Mouse (Mus musculus): ENCODE data around the gene Tceanc2.
"Not testable (repeated sequence)": the region's sequence is repeated elsewhere in the genome, so short reads cannot be mapped to it uniquely, and the experiment has no call there.

Tceanc2 gene

DNA sequence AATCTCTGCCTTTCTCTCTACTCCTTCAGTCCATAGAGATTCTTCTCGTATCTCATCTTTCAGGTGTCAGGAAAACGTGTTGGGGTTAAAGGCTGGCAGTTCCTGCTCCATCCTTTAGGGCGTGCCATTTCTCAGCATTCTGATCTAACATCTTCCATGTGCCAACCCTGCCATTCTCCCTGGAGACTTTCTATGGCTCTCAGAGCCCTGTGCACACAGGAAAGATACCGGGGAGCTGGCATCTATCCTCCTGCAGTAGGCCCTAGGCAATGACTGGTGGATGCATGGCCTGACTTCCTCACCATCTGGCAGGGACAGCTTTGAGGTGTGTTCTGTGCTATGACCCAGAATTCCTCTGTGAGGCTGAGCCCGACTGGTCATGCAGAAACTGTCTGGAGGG lies 53.8 kb downstream of the Tceanc2 start:
- DNase-seq = no peak

DNA sequence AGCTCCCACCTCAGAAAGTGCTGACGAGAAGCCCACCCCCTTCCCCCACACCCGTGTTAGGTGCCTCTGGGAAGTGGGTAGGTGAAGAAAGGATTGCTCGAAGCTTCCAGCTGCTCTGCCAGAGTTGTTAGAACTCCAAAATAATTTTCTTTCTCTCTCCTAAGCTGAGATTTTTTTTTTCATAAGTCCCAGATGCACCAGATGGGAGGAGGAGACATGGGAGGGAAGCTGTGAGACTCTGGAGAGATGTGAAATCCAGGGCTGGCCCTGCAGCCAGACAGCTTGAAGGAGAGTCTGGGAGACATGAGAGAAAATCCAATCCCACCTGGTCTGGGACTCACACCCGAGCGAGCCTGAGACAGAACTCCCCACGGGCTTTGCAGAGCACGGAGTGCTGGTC lies 54.5 kb downstream of the Tceanc2 start:
- DNase-seq = no peak

DNA sequence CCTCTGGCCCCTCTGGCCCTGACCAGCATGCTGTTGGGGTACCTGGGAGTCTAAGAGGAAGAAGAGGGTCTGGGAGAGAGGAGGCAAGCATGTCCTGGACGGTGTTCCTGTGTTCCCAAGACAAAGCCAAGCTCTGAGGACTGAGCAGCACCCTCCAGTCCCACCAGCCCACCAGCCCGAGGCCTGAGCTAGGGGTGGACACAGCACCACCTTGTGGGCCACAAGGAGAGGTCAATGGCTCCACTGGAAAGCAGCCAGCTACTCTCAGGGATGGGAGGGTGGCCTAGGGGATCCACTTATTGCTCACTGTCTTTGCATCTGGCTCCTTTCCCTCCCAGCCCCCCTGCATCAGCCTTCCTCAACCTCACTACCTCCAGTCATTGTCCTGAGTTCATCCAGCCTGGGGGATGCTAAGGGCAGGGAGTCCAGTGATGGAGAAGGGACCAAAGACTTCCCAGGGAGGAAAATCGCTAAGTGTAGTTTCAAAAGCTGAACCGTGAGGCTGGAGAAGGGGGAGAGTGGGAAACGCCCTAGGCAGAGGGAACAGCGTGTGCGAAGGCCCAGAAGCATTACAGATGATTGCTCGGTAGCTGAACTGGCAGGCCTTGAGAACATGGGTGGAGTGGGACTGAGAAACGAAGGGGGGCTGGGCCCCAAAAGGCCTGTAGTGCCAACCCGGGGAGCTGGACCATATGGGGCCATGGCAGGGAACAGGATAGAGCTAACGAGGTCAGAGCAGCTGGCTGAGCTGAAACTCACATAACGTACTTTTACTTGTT lies 57.6 kb downstream of the Tceanc2 start:
- no peak for DNase-seq

DNA sequence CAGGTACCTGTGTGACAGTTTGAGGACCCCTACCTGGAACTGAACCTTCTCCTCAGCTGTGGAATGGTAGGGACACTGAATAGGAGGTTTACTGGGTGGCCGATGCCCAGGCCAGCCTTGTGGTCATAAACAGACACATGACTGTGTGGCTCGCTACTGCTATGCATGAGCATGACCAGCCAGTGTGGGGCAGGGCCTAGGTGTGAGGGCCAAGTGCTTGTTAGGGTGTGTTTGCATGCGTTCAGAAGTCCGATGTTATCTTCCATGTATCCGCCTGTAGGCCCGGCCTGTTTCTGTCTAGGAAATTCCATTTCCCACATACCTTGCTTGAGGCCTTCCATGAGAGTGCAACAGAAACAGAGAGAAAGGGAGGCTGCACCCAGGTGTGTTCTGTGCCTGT lies 58.2 kb downstream of the Tceanc2 start:
- no peak for DNase-seq

DNA sequence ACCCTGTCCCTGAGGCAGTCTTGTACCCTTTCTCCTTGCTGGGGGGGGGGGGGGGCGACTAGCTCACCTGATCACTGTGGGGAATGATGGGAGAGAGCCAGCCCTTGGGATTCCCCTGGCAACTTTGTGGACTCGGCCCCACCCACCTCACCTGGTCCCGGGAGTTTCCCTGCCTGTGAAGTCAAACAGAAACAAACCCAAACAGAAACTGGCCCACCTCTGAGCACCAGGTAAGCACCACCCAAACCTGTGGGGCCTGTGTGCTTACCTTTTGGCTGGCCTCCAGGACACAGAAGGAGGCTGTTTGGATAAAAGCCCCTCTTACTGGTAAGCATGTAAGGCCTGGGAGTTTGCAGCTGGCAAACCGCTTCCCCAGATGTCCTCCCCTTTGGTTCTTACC lies 59.9 kb downstream of the Tceanc2 start:
- no peak for DNase-seq

DNA sequence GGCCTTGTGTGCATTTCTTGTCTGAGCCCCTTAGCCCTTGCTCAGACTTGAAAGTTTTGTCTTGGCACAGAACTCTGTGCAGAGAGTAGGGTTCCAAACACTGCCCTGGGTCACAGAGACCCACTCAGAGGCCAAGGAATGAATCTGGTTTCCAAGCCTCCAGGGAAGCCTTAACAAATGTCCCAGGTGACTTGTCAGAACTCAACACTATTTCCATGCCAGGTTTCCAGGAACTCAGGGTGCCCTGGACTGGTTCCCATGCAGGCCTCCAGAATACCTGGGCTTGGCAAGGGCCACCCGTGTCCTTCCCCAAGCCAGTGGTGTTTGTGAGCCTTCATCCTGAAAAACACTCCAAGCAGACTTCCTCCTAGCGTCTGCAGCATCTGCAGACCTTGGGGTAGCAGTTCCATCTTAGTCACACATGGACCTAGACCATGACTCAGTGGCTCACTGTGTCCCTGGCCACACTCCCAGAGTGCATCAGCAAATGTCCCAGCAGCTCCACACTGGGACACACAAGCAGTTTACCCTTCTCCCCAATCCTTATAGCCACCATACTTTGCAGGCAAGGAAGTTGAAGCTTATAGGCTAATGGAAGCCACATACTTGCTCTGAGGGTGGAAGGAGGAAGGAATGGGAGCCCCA lies 61.1 kb downstream of the Tceanc2 start:
- DNase-seq = no peak

DNA sequence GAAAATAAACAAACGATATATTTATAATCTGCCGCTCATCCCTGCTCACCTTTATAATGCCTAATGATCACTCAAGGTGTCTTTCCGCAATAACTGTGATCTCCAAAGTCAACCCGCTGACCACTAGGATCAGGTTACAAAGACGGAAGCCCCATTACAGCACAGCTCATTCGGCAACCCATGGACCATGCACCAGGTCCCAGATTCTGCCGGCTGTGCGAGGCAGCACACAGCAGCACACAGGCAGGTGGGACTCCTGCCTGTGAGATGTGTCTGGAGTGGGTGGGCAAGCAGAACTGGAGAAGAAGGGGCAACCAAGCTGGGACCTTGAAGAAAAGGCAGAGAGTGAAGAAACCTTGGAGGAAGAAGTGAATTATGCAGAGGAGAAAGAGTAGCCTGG lies 64.6 kb downstream of the Tceanc2 start:
- no peak for DNase-seq

DNA sequence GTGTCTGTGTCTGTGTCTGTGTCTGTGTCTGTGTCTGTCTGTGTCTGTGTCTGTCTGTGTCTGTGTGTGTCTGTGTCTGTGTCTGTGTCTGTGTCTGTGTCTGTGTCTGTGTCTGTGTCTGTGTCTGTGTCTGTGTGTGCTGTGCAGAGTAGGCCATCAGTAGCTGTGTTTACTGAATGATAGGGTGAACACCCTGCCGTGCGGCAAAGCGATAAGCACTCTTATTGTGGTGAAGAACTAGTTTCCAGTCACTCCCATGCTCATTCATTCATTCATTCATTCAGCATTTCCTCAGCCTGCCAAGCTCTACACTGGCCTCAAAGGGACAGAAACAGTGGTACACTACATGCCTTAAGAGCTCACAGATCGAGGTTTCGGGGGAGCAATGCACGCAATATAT lies 69.7 kb downstream of the Tceanc2 start:
- DNase-seq = not testable (repeated sequence)

DNA sequence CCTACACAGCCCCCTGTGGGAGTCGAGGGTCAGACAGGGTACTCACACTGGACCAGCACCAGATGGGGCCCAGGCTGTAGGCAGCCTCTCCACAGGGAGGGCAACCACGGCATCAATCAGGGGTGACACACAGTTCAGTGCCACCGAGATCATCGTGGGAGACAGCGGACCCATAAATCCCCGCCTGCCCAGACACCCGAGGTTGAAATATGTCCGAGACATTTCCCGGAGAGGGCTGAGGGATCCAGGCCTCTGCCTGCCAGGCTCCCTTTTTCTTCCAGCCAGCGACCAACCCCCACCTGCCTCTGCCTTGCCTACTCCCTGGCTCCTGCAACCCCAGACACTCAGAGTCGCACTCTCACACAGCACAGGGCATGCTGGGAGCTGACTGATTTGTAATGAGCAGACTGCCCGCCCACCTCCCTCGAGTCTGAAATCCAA lies 70.6 kb downstream of the Tceanc2 start:
- DNase-seq = no peak

DNA sequence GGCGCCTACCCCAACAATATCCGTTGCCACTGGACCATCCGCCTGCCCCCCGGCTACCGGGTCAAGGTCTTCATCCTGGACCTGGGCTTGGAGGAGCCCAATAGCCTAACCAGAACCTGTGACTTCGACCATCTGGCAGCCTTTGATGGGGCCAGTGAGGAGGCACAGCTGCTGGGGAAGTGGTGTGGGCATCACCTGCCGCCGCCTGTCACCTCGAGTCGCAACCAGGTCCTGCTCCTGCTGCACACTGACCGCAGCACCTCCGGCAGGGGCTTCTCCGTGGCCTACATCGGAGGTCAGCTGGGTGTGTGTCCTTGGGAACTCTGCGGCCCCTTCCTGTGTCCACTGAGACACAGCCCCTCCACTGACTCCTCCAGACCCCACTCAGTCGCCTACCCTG lies 72.1 kb downstream of the Tceanc2 start:
- no peak for DNase-seq

DNA sequence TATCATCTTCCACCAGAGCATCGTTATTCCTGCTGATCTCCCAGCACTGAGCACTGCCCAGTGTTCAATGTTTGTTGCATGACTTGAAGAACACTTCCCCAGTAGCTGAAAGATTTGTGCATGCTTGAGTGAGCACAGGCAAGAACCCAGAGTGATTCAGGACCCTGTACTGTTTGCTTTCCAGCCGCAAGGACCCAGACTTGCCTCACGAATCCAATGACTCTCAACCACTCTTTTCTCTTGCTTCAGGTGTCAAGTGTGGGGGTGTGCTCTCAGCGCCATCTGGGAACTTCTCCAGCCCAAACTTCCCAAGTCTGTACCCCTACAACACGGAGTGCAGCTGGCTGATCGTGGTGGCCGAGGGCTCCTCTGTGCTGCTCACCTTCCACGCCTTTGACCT lies 76.7 kb downstream of the Tceanc2 start:
- no peak for DNase-seq

DNA sequence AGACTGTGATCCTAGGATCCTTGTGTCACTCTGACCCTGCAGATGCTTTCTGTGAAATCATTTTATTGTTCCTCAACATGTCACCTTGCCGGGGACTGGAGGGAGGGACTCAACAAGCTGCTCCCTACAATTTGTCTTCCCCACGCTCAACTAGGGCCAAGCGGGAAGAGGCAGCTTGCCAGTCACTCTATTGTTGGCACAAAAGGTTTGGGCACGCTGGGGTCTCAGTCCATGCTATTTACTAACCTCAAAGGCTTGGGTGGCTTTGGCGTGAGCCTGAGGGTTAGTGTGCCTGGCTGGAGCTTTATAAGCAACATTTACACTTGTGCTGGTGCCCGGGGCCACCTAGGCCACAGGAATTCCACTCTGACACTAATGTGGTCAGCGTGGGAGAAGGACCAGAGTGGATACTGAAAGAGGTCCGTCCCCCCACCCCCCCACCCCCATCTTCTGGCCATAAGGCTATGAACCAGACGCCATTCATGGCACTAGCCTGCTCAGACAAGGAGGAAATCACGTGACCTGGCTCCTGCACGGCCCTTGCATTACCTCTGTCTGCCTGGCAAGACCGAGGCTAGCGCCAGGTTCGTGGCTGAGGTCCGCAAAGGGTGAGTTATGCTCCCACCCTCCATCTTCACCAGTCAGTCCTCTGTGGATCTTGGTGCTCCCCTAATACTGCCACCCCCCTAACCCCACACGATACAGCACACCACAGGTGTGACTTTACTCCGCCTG lies 80.0 kb downstream of the Tceanc2 start:
- peak; percentile 10 for DNase-seq

DNA sequence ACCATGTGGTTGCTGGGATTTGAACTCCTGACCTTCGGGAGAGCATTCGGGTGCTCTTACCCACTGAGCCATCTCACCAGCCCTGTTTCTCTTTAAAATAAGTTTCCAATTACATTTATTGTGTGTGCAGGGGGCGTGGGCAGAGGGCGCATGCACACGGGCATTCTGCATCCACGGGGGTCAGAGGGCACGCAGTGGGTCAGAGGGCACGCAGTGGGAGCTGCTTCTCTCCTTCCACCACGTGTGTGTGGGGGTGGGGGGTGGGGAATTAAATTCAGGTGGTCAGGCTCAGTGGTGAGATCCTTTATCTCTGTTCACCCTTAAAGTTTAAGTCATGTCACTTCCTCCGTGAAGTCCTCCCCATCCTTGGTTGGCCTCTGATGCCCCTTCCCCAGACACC lies 80.5 kb downstream of the Tceanc2 start:
- DNase-seq = no peak

DNA sequence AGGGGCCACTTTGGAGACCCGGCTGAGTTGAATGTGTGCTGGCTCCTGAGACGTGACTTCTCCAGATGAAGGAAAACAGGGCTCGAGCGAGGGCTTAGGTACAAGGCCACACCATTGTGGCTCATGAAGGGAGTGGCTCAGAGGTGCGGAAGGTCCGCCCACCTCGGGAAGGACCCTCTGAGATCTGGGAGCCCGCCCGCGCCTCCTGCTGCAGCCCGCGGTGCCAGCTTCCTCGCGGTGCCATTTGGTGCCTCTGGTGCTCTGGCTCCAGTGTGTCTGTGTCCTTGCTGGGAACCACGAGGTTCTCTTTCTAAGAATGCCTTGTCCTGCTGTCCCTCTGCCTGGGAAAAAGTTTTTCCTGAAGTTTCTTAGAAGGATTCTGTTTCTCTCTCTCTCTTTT lies 81.0 kb downstream of the Tceanc2 start:
- DNase-seq = peak; percentile 8

DNA sequence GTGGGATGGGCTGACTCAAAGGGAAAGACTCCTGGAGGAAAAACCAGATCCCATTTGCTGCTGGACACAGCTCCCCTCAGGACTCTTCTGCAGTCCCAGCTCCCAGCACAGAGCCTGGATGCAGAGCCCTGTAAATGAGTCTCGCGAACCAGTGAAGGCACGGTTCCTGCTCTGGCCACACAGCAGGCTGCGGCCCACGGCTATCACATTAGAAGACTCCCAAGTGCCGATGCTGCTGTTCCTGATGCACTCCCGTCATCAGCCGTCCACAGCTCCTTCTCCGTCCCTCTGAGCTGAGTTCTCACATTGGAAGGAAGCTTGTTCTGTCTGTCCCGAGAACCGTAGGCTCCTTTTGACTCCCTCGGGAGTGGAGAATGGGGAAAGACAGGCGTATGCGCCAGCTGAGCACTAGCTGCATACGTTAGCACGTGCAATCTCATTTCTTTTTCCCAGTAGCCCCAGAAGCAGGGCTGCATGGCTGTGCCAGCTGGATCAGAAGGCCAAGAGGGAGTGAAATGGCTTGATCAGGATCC lies 82.0 kb downstream of the Tceanc2 start, which contains the start of gene Cdcp2:
Cdcp2 (plus strand) TSS at position 51 of the 533 bp plus-strand sequence.
- DNase-seq = no peak

DNA sequence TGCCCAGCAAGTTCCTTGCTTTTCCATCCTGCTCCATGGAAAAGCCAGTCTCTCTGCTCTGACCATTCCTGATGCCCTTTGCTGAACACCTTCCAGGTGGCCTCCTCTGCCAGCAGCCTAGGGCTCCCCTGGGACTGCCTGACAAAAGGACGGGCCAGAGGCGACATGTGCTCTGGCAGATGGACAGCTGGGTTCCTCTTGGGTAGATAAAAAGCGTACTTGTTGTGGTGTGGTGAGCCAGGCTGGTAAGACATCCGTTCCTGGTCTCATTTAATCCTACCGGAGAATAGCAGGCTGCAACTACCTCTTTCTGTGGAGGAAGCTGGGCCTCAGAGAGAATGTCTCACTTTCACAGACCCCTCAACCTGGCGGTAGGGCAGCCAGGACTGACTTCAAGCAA lies 82.9 kb downstream of the Tceanc2 start:
- DNase-seq = no peak

DNA sequence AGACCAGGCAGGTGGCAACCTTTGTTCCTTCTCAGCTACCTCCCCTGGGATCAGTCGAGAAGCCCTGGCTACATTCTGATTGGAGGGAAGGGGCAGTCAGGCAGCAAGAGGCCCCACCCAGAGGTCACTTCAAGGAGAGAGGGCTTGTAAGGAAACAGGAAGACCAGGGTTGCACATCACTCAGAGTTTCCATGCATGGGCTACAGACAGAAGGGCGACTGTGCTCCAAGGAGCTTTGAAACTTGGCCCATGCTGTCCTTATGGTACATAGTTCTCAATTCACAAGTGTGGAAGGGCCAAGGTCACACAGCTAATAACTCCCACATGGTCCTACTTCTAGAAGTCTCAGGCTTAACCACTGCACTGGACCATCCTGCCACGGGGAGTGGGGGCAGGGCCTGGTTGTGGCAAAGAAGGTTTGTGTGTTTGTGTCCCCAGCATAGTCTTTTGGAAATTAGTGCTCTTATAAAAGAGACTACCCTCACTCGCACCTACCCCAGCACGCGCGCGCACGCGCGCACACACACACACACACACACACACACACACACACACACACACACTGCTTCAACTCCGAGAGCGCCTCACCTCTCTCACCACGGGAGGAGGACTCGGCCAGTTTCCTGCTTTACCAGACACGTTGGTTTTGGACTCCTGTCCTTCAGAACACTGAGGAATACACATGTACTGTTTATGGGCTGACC lies 84.3 kb downstream of the Tceanc2 start:
- no peak for DNase-seq

DNA sequence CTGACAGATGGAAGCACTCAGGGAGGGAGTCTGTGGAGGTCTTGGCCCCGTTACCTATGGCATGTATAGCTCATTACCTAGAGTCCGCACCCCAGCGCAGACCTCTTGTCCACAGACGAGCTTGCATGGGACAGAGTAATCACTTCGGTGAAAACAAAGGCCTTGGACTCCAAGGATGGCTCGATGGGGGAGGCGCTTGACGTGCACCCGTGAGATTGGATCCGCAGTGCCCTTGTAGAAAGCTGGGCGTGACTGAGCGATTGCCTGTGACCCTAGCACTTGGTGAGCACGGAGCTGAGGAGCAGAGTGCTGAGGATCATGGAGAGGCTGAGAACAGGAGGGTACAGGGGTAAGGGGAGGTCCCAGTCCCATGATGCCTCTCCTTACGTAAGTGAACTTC lies 87.2 kb downstream of the Tceanc2 start:
- no peak for DNase-seq

DNA sequence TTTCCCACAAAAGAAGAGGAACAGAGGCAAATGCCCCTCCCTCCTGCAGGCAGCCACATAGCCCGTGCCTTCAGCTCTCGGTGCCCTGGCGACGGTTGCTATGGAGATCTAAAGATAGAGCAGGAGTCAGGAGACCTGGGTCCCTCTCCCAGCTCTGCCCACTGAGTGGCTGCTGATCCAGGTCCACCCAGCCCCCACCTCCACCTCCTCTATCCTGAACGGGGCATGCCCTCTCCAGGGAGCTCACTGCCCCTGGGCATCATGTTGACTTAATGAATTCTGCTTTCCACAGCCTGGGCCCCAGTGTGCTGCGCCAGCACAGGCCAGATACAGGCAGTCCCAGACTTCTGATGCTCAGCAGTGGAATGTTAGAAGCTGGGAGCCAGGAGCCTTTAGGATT lies 94.1 kb downstream of the Tceanc2 start:
- DNase-seq = no peak

DNA sequence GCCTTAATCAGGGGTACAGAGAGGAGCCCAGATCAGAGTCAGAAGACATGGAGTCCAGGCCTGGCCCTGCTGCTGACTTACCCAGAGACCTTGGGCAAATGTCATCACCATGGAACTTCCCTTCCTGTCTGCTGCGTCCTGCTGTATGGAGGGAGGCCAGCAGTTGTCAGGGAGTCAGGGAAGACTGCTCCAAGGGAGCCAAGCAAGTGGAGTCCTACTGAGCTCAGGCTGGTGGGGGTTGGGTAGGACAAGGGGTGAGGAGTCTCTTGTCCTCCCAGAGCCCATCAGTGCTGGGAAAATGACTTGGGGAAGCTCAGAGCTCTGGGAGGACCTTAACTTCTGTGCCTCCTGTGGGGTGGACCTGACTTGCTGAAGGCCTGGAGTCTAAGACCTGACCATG lies 94.6 kb downstream of the Tceanc2 start:
- no peak for DNase-seq

All from thymus, postnatal 14 days (tissue).